Mouse (Mus musculus) small intestine, adult 2 months (tissue): ENCODE measurements around the gene C3ar1.

ENCODE experiments used
- CTCF ChIP-seq: fragments of 200-500 bp; IDR thresholded peaks from 2 replicates; pipeline ENCODE4 v1.5.1; 2012; ENCODE audit warnings: low read depth, mild to moderate bottlenecking, control low read depth, inconsistent platforms, low read length, moderate library complexity, mixed read lengths; ENCODE audit not compliant: insufficient replicate concordance, insufficient read length; ENCODE audit errors: extremely low read depth
- POLR2A ChIP-seq: fragments of 200-500 bp; IDR thresholded peaks from 2 replicates; pipeline ENCODE4 v1.6.1; 2012; ENCODE audit warnings: low read depth, mild to moderate bottlenecking, control low read depth, inconsistent platforms, low read length, moderate library complexity

- TF ChIP-seq CTCF (no peak), POLR2A (no peak)
Observed at GRCm38 (mm10) chr6:122820071-122820798, 35.7 kb downstream of the C3ar1 start.
